Mouse (Mus musculus) regulatory T cell (primary cell): ENCODE results near the gene Elmo1.

ENCODE experiments used
- in situ Hi-C: fragments of 300-600 bp; cut with MboI, MseI; formaldehyde crosslinking; loops from one replicate; pipeline ENCODE4 v1.15.1; 2025; ENCODE audit warnings: high pct_unique_total_duplicates

Gene Elmo1

DNA sequence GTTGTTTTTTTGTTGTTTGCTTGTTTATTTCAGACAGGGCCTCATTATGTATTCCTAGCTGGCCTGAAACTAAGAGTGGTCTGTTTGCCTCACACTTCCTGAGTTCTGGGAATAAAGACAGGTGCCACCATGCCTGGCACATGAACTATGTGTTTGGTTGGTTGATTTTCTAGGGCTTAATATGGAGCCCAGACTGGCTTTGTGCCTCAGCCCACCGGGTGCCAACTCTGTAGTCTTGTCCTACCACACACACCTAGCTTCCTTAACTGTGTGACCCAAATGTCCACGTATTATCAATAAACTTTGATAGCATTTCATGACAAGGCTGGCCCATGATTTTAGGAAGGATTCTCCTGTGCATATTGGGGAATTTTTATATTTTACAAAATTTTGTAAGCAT lies 217.0 kb downstream of the Elmo1 start:
- in situ Hi-C loops, result loop anchor here (25.0 kb wide), 1 partner anchor 630 kb away; no protein-coding TSS in a partner anchor

GRCm38 (mm10) chr13:20311612-20312011 lies 221.2 kb downstream of the Elmo1 start:
- in situ Hi-C loops, result loop anchor here (5.0 to 25.0 kb wide), 4 partner anchors 181 to 843 kb away; no protein-coding TSS in a partner anchor

DNA sequence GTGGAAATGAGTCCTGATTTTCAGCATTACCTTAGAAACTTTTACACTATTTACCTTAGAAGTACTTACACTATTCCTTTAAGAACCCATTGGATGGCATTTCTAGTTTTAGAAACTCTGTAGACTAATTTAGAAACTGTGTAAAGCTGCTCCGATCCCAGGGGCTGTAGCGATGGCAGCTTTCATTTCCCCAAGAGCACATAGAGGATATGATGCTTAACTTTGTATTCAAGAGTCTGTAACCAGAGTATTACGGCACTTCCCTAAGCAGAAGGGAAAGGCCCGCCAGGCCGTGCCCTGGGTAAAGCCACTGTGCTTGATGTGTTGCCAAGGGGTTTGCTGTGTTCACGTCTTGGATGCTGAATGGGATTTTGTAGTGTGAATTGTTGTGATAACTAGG lies 222.9 kb downstream of the Elmo1 start:
- in situ Hi-C loops, result loop anchor here (5.0 to 25.0 kb wide), 4 partner anchors 179 to 841 kb away; no protein-coding TSS in a partner anchor

- in situ Hi-C loops, result loop anchor here (10.0 to 25.0 kb wide), 3 partner anchors 259 to 839 kb away; no protein-coding TSS in a partner anchor
Observed at GRCm38 (mm10) chr13:20316139-20316538, 225.7 kb downstream of the Elmo1 start.

DNA sequence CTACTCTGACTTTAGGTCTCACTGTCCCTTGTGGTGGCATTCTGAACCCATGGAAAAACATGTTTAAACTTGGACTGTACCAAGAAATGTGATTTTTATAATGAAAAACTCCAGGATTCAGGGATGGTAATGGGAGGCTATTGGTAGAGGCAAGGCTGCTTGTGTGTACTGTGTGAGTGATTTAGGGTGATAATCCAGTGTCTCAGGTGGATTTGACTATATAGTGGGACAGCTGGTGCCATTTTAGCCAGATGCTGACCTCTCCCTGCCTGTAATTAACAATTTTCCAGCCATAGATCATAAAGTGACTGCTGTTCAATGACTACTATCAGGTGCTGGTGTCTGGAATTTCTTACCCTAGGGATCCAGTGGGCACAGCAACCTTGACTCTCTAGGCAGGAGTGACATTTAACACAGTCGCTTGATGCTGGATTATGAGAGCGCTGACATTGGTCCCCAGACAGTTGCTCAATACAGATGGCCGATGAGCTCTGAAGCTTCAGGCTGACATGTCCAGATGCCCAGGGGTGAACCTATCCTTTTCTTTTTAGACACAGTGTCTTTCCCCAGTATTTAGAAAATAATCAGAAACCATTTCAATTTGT lies 228.3 kb downstream of the Elmo1 start:
- in situ Hi-C loops, result loop anchor here (10.0 to 25.0 kb wide), 3 partner anchors 256 to 836 kb away; no protein-coding TSS in a partner anchor

- in situ Hi-C loops, result loop anchor here (25.0 kb wide), 1 partner anchor 617 kb away; no protein-coding TSS in a partner anchor
Observed at GRCm38 (mm10) chr13:20320232-20320631, 229.8 kb downstream of the Elmo1 start.

- in situ Hi-C loops, result loop anchor here (25.0 kb wide), 1 partner anchor 614 kb away; no protein-coding TSS in a partner anchor
Observed at GRCm38 (mm10) chr13:20323478-20323877, 233.1 kb downstream of the Elmo1 start.

GRCm38 (mm10) chr13:20327064-20327463 lies 236.7 kb downstream of the Elmo1 start:
- in situ Hi-C loops, result no loop called here

GRCm38 (mm10) chr13:20327975-20328374 lies 237.6 kb downstream of the Elmo1 start:
- in situ Hi-C loops, result no loop called here

GRCm38 (mm10) chr13:20328672-20329071 lies 238.3 kb downstream of the Elmo1 start:
- in situ Hi-C loops, result no loop called here

DNA sequence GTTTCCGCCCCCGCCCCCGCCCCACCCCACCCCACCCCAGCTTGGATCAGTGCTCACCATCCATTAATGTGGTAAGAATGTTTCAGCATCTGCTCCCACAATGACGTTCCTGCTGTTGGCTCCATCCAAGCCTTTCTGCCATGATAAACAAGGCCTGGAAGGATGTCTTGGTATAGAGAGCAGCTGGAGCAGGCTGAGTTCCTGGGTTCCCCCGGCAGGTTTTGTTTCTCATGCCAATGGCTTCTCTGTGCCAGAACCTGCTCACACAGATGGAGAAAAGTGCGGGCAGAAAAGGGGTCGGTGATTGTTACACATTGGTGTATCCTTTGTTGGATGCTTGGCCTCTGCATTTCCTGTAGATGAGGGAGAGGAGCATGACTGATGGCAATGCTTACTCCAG lies 240.6 kb downstream of the Elmo1 start:
- in situ Hi-C loops, result no loop called here

- in situ Hi-C loops, result no loop called here
Observed at GRCm38 (mm10) chr13:20335051-20335888, 244.9 kb downstream of the Elmo1 start.

DNA sequence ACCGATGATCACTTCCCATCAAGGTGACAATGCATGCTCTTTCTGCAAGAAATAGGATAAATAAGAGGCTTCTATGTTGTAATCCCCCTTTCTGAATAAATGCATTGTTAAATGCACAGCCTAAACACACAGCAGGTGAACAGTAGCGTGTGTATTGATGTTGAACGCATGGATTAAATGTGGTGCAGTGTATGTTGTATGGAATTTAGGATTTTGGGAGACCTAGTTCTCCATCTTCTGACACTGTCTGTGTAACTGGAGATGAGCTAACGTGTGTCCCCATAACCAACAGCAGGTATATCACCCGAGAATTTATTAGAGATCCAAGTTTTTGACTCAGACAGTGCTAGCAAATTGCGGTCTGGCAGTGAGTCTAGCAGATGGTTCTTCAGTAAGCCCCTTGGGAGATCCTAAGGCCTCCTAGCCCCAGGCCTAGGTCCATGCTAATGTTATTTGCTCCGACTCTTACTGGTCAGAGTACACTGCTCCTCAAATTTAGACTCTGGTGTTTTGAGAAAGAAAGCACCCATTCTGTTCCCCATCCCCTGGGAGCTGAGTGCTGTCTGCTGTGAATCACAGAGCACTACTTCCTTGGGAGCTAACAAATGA lies 245.6 kb downstream of the Elmo1 start:
- in situ Hi-C loops, result no loop called here

DNA sequence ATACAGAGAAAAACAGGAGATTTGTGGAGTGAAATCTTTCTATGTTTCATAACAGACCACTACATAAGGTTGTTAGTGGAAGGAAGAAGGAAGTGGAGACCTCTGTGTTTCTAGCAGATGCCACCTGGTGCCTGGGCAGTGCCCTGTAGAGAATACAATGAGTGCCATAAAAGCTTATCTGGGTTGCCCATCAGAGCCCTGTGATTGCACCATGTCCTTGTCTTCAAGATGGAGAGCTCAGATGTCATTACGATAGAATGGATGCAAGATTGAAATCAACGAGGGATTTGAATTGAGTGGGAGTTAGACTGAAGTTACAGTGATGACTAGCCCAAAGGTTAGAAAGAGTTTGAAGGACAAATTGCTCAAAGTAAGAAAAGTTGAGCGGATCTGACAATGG lies 252.5 kb downstream of the Elmo1 start:
- in situ Hi-C loops, result no loop called here

- in situ Hi-C loops, result no loop called here
Observed at GRCm38 (mm10) chr13:20349754-20350153, 259.4 kb downstream of the Elmo1 start.

- in situ Hi-C loops, result no loop called here
Observed at GRCm38 (mm10) chr13:20352631-20353030, 262.2 kb downstream of the Elmo1 start.

DNA sequence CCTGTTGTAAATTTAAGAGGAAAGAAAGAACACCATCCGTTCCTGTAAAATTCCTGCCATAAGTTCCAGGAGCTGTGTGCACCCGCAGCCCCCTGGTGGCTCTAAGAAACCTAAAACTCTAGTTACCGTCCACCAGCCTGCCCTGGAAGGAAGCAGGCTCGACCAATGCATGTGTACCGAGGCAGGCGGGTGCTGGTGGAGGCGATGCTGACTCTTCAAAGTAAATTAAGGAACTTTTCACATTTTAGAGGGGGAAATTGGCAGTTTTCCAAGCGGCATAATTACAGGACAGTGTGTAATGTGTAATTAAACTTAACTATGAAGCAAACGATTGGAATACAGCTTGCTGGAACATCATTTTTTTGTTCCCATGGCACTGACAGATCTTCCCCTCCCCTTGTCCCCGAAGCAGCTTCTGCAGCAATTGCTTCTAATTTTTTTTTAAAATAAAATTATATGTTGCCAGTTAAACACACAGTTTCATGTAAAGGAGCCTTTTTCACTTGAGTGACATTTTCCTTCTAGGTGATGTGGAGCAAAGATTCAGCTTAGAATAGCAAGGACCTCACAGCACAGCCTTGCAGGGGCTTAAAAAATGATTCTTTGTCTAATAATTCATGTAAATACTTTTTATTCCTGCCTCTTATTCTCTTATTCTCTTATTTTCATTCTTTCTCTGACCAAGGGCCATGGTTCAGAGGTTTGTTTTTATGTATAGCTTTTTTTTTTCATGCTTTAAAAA lies 263.6 kb downstream of the Elmo1 start:
- in situ Hi-C loops, result no loop called here

DNA sequence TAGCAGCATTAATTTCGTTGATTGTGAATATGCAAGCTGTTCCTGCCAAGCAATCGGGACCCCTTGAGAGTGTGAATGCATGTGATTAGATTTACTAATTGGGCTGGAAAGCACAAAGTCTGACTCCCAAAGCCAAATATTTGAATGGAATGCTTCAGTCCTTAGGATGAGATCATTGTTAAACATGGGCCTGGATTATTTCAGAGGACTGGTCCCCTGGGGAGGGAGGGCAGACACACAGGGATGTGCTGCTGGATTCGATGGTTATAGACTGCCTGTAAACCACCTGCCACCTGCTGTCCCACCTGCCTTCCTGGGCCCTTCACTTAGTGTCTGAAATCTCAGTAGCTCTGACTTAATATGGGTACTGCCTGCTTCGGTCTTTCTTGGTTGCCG lies 264.2 kb downstream of the Elmo1 start:
- in situ Hi-C loops, result no loop called here

DNA sequence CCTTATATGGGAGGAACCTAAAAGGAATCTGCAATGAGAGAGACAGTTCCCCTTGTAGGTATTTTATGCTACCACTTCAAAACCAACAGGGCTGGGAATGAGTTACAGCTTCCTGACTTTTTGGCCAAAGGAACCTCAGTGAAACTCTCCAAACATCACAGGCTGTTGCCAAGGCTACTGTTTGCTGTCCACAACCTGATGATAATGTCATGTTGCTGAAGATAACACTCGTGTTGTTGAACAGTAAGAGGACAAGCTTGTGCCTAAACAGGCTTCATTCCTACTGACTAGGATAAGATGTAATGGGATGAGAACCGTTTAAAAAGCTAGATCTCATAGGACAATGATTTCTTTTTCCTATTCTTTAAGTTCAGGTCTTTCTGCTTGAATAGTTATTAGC lies 272.1 kb downstream of the Elmo1 start:
- in situ Hi-C loops, result no loop called here

- in situ Hi-C loops, result no loop called here
Observed at GRCm38 (mm10) chr13:20365828-20366593, 275.6 kb downstream of the Elmo1 start.
